Comparison of ENCODE assay signal across 9 mouse cellular contexts in genomic region chr4:153417926-153418325, GRCm38 (mm10).
A peak's percentile ranks its signal among the peaks of the same experiment; 100 is the strongest.
DNase-seq lines count a peak whose midpoint lies in the region; ATAC-seq lines count a peak whose summit lies in the region.
"Had no signal": no experiment of that assay in that cellular context is flagged by ENCODE, and none has a peak within 500 bp of the region (broad histone marks: within the 10 kb centered on the region; RNA-seq: fewer than 3 reads in every experiment).

No protein-coding gene starts in this region.

- 4% methylated on average over 11 of the region's 12 CpGs for whole genome bisulfite sequencing in embryonic facial prominence, embryonic 12.5 days
- WGBS in hindbrain, embryonic 10.5 days = 3% methylated on average over 11 of the region's 12 CpGs
- 1% methylated on average over 11 of the region's 12 CpGs for WGBS in limb, embryonic 11.5 days

- no peak overlapping the region for H3K9ac ChIP-seq in embryonic facial prominence, embryonic 12.5 days
- H3K9ac ChIP-seq in limb, embryonic 11.5 days (ENCODE audit: low read length) = no peak overlapping the region

- H3K4me2 ChIP-seq in embryonic facial prominence, embryonic 12.5 days (replicated peaks) = peak overlapping the region; percentile 40
- peak overlapping the region; percentile 42 for H3K4me2 ChIP-seq in limb, embryonic 11.5 days (ENCODE audit: low read depth, severe bottlenecking)

- H3K4me1 ChIP-seq in embryonic facial prominence, embryonic 12.5 days = 0 out of 2 replicates have a peak, but pooled peaks cover 8% of the 10 kb centered on the region
- peaks cover 56% of the 10 kb centered on the region for H3K4me1 ChIP-seq in hindbrain, embryonic 10.5 days (replicated peaks)
- H3K4me1 ChIP-seq in limb, embryonic 11.5 days (ENCODE audit: control insufficient read depth, insufficient read depth, low read length) = no peaks in the 10 kb centered on the region

- H3K27me3 ChIP-seq in embryonic facial prominence, embryonic 12.5 days = peaks cover 8% of the 10 kb centered on the region; the same call in 1 of the 2 replicates
- H3K27me3 ChIP-seq in hindbrain, embryonic 10.5 days (ENCODE audit: insufficient read depth, poor library complexity, severe bottlenecking) = no peaks in the 10 kb centered on the region
- no peaks in the 10 kb centered on the region for H3K27me3 ChIP-seq in limb, embryonic 11.5 days (ENCODE audit: control insufficient read depth, insufficient read depth, low read length)

- H3K9me3 ChIP-seq in embryonic facial prominence, embryonic 12.5 days = no peaks in the 10 kb centered on the region
- no peaks in the 10 kb centered on the region for H3K9me3 ChIP-seq in hindbrain, embryonic 10.5 days
- H3K9me3 ChIP-seq in limb, embryonic 11.5 days (ENCODE audit: control insufficient read depth, low read length) = no peaks in the 10 kb centered on the region

- no peak for ATAC-seq in embryonic facial prominence, embryonic 12.5 days (ENCODE audit: insufficient number of reproducible peaks, insufficient read depth, low FRiP score, low TSS enrichment)
- ATAC-seq in limb, embryonic 11.5 days (ENCODE audit: insufficient number of reproducible peaks, low FRiP score, low TSS enrichment, low read depth) = no peak

- DNase-seq in cerebellum, adult 11-12 months = peak; percentile 23
- DNase-seq in cerebellum, adult 11 months = no peak
- DNase-seq in adrenal gland, adult (ENCODE audit: inconsistent age in 2 of 2, low spot score in 1 of 2) = peak; percentile 66 to 86
- DNase-seq in hindbrain, embryonic 10.5 days (ENCODE audit: low spot score) = peak; percentile 60
- peak; percentile 60 for DNase-seq in limb, embryonic 11.5 days (ENCODE audit: low spot score)
- peak; percentile 34 for DNase-seq in retina, adult 2 months (ENCODE audit: low read depth, low spot score)
- DNase-seq in urinary bladder, adult 2 months (ENCODE audit: low spot score) = no peak

- H3K4me3 ChIP-seq in embryonic facial prominence, embryonic 12.5 days = no peak overlapping the region
- H3K4me3 ChIP-seq in hindbrain, embryonic 10.5 days = peak overlapping the region; percentile 48
- H3K4me3 ChIP-seq in limb, embryonic 11.5 days (ENCODE audit: low read depth, low read length) = 0 out of 2 replicates have a peak overlapping the region, but pooled peaks have one; percentile 6

- no peaks in the 10 kb centered on the region for H3K36me3 ChIP-seq in embryonic facial prominence, embryonic 12.5 days
- 0 out of 2 replicates have a peak, but pooled peaks cover 3% of the 10 kb centered on the region for H3K36me3 ChIP-seq in hindbrain, embryonic 10.5 days
- no peaks in the 10 kb centered on the region for H3K36me3 ChIP-seq in limb, embryonic 11.5 days (ENCODE audit: control insufficient read depth, insufficient read depth, low read length)

- no peak overlapping the region for H3K27ac ChIP-seq in embryonic facial prominence, embryonic 12.5 days
- peak overlapping the region; percentile 71 for H3K27ac ChIP-seq in hindbrain, embryonic 10.5 days
- no peak overlapping the region for H3K27ac ChIP-seq in limb, embryonic 11.5 days (replicated peaks; ENCODE audit: low read depth, low read length)
- H3K27ac ChIP-seq: macrophage had no signal

Comparison
In these comparisons a context has a peak if more than half of its experiments do, and no peak if none do; other contexts are left out.
1. DNase-seq: peak in cerebellum, adult 11-12 months (single experiment), adrenal gland, adult (2 of 2), hindbrain, embryonic 10.5 days (single experiment), limb, embryonic 11.5 days (single experiment) and retina, adult 2 months (single experiment); none in cerebellum, adult 11 months (single experiment) and urinary bladder, adult 2 months (single experiment).